Mouse (Mus musculus): Measurements from ENCODE around the gene Fhad1. TPM values are rescaled to one million over a fixed set of nuclear protein-coding genes. Genes with fewer than 3 reads are reported as not detected.
A peak's percentile ranks its signal among the peaks of the same experiment; 100 is the strongest.

Fhad1 gene
- polyA plus RNA-seq, 1 experiment from 2014 or later, result 4.9 TPM

DNA sequence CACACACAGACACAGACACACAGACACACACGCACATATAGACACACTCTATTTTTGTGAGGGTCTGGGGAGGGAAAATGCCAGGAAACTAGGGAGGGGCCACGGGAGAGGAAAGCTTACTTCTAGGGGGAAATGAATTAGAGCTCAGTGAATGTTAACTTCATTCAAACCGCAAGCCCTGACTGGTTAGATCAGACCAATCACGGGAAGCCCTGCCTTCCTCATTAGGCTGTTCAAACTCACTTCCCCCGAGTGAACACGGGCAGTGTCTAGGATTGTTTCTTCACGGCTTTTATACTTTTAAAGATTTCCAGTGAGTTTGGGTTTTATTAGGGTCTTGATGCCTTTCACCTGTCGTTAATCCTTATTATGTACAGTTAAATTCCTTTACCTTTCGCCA, 37.5 kb downstream of the Fhad1 start:
- no peak for DNase-seq (ENCODE audit: low spot score)
- TF ChIP-seq EP300 (optimal IDR thresholded peaks at IDR 0.05), result no peak
- no peak for TF ChIP-seq CTCF (IDR thresholded peaks at IDR 0.05; ENCODE audit: low read depth)
- no peak overlapping the region for H3K4me2 ChIP-seq (replicated peaks; ENCODE audit: low read depth)
- no peak for ATAC-seq (ENCODE audit: low FRiP score, low TSS enrichment)
- H3K27me3 ChIP-seq (ENCODE audit: control insufficient read depth, insufficient read depth, low read length), result no peaks in the 10 kb centered on the region
- no peaks in the 10 kb centered on the region for H3K36me3 ChIP-seq (ENCODE audit: control insufficient read depth, insufficient read depth, low read length)
- WGBS, result 36% methylated on average over 9 of the region's 9 CpGs
- H3K27ac ChIP-seq (replicated peaks), result no peak overlapping the region
- no peak overlapping the region for H3K4me3 ChIP-seq (ENCODE audit: low read depth, low read length)
- H3K9ac ChIP-seq (ENCODE audit: low read length), result no peak overlapping the region
- H3K4me1 ChIP-seq (replicated peaks; ENCODE audit: control insufficient read depth, insufficient read depth), result no peaks in the 10 kb centered on the region
- no peaks in the 10 kb centered on the region for H3K9me3 ChIP-seq (ENCODE audit: control insufficient read depth, low read length)

- H3K27me3 ChIP-seq (ENCODE audit: control insufficient read depth, insufficient read depth, low read length), result no peaks in the 10 kb centered on the region
- no peaks in the 10 kb centered on the region for H3K36me3 ChIP-seq (ENCODE audit: control insufficient read depth, insufficient read depth, low read length)
- TF ChIP-seq CTCF (IDR thresholded peaks at IDR 0.05; ENCODE audit: low read depth) (peak; percentile 89), EP300 (optimal IDR thresholded peaks at IDR 0.05) (no peak)
- no peak overlapping the region for H3K4me2 ChIP-seq (replicated peaks; ENCODE audit: low read depth)
- H3K9ac ChIP-seq (ENCODE audit: low read length), result no peak overlapping the region
- H3K4me1 ChIP-seq (replicated peaks; ENCODE audit: control insufficient read depth, insufficient read depth), result no peaks in the 10 kb centered on the region
- ATAC-seq (ENCODE audit: low FRiP score, low TSS enrichment) (peak; percentile 53), DNase-seq (ENCODE audit: low spot score) (peak; percentile 78)
- no peak overlapping the region for H3K27ac ChIP-seq (replicated peaks)
- 30% methylated on average over 4 of the region's 4 CpGs for WGBS
- 0 out of 2 replicates have a peak, but pooled peaks cover 2% of the 10 kb centered on the region for H3K9me3 ChIP-seq (ENCODE audit: control insufficient read depth, low read length)
- H3K4me3 ChIP-seq (ENCODE audit: low read depth, low read length), result no peak overlapping the region
These were observed 38.7 kb downstream of the Fhad1 start for GRCm38 (mm10) chr4:141976163-141976562.

GRCm38 (mm10) chr4:141964575-141964974, 50.3 kb downstream of the Fhad1 start:
- H3K36me3 ChIP-seq (ENCODE audit: control insufficient read depth, insufficient read depth, low read length), result no peaks in the 10 kb centered on the region
- ATAC-seq (ENCODE audit: low FRiP score, low TSS enrichment), result no peak
- H3K27ac ChIP-seq (replicated peaks), result no peak overlapping the region
- no peak overlapping the region for H3K4me3 ChIP-seq (ENCODE audit: low read depth, low read length)
- 0 out of 2 replicates have a peak, but pooled peaks cover 3% of the 10 kb centered on the region for H3K9me3 ChIP-seq (ENCODE audit: control insufficient read depth, low read length)
- TF ChIP-seq CTCF (IDR thresholded peaks at IDR 0.05; ENCODE audit: low read depth), result no peak
- TF ChIP-seq EP300 (optimal IDR thresholded peaks at IDR 0.05), result no peak
- no peak overlapping the region for H3K9ac ChIP-seq (ENCODE audit: low read length)
- DNase-seq (ENCODE audit: low spot score), result no peak
- no peak overlapping the region for H3K4me2 ChIP-seq (replicated peaks; ENCODE audit: low read depth)
- WGBS, result 29% methylated on average over 6 of the region's 6 CpGs
- H3K27me3 ChIP-seq (ENCODE audit: control insufficient read depth, insufficient read depth, low read length), result no peaks in the 10 kb centered on the region
- H3K4me1 ChIP-seq (replicated peaks; ENCODE audit: control insufficient read depth, insufficient read depth), result no peaks in the 10 kb centered on the region

- Histone ChIP-seq H3K27me3 (ENCODE audit: control insufficient read depth, insufficient read depth, low read length) (no peaks in the 10 kb centered on the region), H3K36me3 (ENCODE audit: control insufficient read depth, insufficient read depth, low read length) (no peaks in the 10 kb centered on the region), H3K27ac (replicated peaks) (no peak overlapping the region), H3K9ac (ENCODE audit: low read length) (no peak overlapping the region), H3K4me3 (ENCODE audit: low read depth, low read length) (no peak overlapping the region), H3K9me3 (ENCODE audit: control insufficient read depth, low read length) (0 out of 2 replicates have a peak, but pooled peaks cover 3% of the 10 kb centered on the region), H3K4me1 (replicated peaks; ENCODE audit: control insufficient read depth, insufficient read depth) (no peaks in the 10 kb centered on the region; the same call in 1 of the 2 replicates), H3K4me2 (replicated peaks; ENCODE audit: low read depth) (no peak overlapping the region)
- TF ChIP-seq CTCF (IDR thresholded peaks at IDR 0.05; ENCODE audit: low read depth) (no peak), EP300 (optimal IDR thresholded peaks at IDR 0.05) (no peak)
- 67% methylated on average over 3 of the region's 3 CpGs for WGBS
- ATAC-seq (ENCODE audit: low FRiP score, low TSS enrichment) (no peak), DNase-seq (ENCODE audit: low spot score) (no peak)
These were observed 51.0 kb downstream of the Fhad1 start for GRCm38 (mm10) chr4:141963907-141964306.

DNA sequence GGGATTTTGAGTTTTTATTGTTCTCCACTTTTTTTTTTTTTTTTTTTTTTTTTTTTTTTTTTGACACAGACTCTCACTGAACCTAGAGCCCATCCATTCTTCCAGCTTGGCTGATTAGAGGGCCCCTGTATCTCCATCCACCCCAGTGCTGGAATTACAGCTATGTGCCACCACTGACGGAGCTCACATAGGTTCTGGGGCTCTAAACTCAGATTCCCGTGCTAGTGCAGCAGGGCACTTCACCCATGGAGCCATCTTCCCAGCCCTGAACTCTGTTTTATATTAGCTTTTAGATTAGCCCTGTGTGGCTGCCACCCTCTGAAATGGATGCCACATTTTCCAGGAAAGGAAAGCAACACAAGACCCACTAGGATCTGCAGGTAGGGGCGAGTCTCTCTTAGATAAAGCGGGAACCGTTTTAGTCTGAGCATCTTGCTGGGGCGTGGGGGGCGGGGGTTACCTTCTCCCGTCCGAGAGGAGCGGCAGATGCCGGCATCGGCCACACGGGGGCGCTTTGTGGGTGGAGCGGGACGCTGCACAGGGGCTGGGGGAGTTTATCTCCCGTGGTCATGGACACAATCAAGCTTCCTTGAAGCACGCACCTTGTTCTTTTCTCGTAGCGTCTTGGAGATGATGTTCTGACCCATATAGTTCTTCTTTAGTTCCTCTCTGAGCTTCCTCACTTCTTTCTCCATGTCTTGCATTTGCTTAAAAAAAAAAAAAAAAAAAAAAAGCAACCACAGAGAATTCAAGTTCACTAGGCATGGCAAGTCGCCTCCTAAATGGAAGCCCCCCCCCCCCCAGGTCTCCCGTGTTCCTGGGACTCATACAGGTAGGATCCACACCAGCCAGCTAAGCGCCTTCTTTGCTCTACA, 51.8 kb downstream of the Fhad1 start:
- Histone ChIP-seq H3K27ac (replicated peaks) (no peak overlapping the region), H3K9ac (ENCODE audit: low read length) (no peak overlapping the region), H3K36me3 (ENCODE audit: control insufficient read depth, insufficient read depth, low read length) (no peaks in the 10 kb centered on the region), H3K4me1 (replicated peaks; ENCODE audit: control insufficient read depth, insufficient read depth) (peaks cover 3% of the 10 kb centered on the region; the same call in 1 of the 2 replicates), H3K4me3 (ENCODE audit: low read depth, low read length) (no peak overlapping the region), H3K4me2 (replicated peaks; ENCODE audit: low read depth) (0 out of 2 replicates have a peak overlapping the region, but pooled peaks have one; percentile 11), H3K27me3 (ENCODE audit: control insufficient read depth, insufficient read depth, low read length) (no peaks in the 10 kb centered on the region), H3K9me3 (ENCODE audit: control insufficient read depth, low read length) (0 out of 2 replicates have a peak, but pooled peaks cover 3% of the 10 kb centered on the region)
- ATAC-seq (ENCODE audit: low FRiP score, low TSS enrichment), result no peak
- peak; percentile 75 for DNase-seq (ENCODE audit: low spot score)
- 15% methylated on average over 23 of the region's 23 CpGs for WGBS
- TF ChIP-seq CTCF (IDR thresholded peaks at IDR 0.05; ENCODE audit: low read depth), result peak; percentile 76
- TF ChIP-seq EP300 (optimal IDR thresholded peaks at IDR 0.05), result no peak

GRCm38 (mm10) chr4:141960037-141960436, 54.8 kb downstream of the Fhad1 start:
- TF ChIP-seq CTCF (IDR thresholded peaks at IDR 0.05; ENCODE audit: low read depth) (no peak), EP300 (optimal IDR thresholded peaks at IDR 0.05) (no peak)
- no peak overlapping the region for H3K27ac ChIP-seq (replicated peaks)
- 0 out of 2 replicates have a peak, but pooled peaks cover 3% of the 10 kb centered on the region for H3K9me3 ChIP-seq (ENCODE audit: control insufficient read depth, low read length)
- 76% methylated on average over 8 of the region's 8 CpGs for WGBS
- DNase-seq (ENCODE audit: low spot score) (no peak), ATAC-seq (ENCODE audit: low FRiP score, low TSS enrichment) (no peak)
- no peak overlapping the region for H3K9ac ChIP-seq (ENCODE audit: low read length)
- H3K27me3 ChIP-seq (ENCODE audit: control insufficient read depth, insufficient read depth, low read length), result no peaks in the 10 kb centered on the region
- H3K36me3 ChIP-seq (ENCODE audit: control insufficient read depth, insufficient read depth, low read length), result no peaks in the 10 kb centered on the region
- no peak overlapping the region for H3K4me2 ChIP-seq (replicated peaks; ENCODE audit: low read depth)
- H3K4me3 ChIP-seq (ENCODE audit: low read depth, low read length), result no peak overlapping the region
- peaks cover 3% of the 10 kb centered on the region; the same call in 1 of the 2 replicates for H3K4me1 ChIP-seq (replicated peaks; ENCODE audit: control insufficient read depth, insufficient read depth)

Data from stomach, postnatal 0 days (tissue).